Mouse (Mus musculus) brain, embryonic 14.5 days (tissue): ENCODE results near the gene Tspo. TPM values are rescaled to one million over a fixed set of nuclear protein-coding genes. Genes with fewer than 3 reads are reported as not detected.

Experiments used
- DNase-seq: peaks from one replicate; pipeline ENCODE4 v3.0.0-alpha.2; 2011; ENCODE audit warnings: low read depth
- CTCF ChIP-seq: fragments of 200-500 bp; IDR thresholded peaks from 2 replicates; pipeline ENCODE4 v1.5.1; 2012; ENCODE audit warnings: inconsistent platforms, mild to moderate bottlenecking, moderate library complexity, borderline replicate concordance; ENCODE audit not compliant: insufficient read depth, insufficient read length; ENCODE audit errors: extremely low read depth
- POLR2A ChIP-seq: fragments of 200-500 bp; IDR thresholded peaks from 2 replicates; pipeline ENCODE4 v1.6.1; 2012; ENCODE audit warnings: mild to moderate bottlenecking, inconsistent platforms, borderline replicate concordance; ENCODE audit not compliant: poor library complexity, insufficient read depth, insufficient read length, severe bottlenecking; ENCODE audit errors: extremely low read depth
- polyA plus RNA-seq: library from polyadenylated mRNA; depleted of rRNA; stranded (reverse); fragments of >200 nt; gene quantifications from 2 replicates; pipeline ENCODE4 v1.2.3, GENCODE M21; 2012

Tspo gene
- polyA plus RNA-seq, 1 experiment = 7.1 TPM

- DNase-seq = no peak
- TF ChIP-seq POLR2A = no peak
- TF ChIP-seq CTCF = peak; percentile 8; the same call in 1 of the 2 replicates
Measured at GRCm38 (mm10) chr15:83570641-83571040, 7.2 kb downstream of the Tspo start.

- TF ChIP-seq POLR2A = no peak
- TF ChIP-seq CTCF = no peak
- DNase-seq = no peak
Measured at GRCm38 (mm10) chr15:83571636-83572035, 8.2 kb downstream of the Tspo start.

DNA sequence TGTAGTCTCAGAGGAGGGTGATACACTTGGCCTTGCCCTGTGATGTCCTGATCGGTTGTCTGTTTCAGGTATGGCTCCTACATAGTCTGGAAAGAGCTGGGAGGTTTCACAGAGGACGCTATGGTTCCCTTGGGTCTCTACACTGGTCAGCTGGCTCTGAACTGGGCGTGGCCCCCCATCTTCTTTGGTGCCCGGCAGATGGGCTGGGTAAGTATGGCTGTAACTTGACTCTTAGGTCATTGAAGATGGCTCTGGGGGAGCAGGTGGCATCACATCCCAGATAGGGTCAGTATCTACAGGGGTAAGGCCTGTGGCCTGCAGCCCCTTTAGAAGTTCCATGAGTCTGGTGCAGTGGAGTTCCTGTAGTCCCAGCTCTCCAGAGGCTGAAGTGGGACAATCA, 8.7 kb downstream of the Tspo start:
- no peak for DNase-seq
- no peak for TF ChIP-seq POLR2A
- no peak for TF ChIP-seq CTCF

- no peak for DNase-seq
- TF ChIP-seq CTCF (no peak), POLR2A (no peak)
Measured at GRCm38 (mm10) chr15:83573606-83574005, 10.2 kb downstream of the Tspo start.

DNA sequence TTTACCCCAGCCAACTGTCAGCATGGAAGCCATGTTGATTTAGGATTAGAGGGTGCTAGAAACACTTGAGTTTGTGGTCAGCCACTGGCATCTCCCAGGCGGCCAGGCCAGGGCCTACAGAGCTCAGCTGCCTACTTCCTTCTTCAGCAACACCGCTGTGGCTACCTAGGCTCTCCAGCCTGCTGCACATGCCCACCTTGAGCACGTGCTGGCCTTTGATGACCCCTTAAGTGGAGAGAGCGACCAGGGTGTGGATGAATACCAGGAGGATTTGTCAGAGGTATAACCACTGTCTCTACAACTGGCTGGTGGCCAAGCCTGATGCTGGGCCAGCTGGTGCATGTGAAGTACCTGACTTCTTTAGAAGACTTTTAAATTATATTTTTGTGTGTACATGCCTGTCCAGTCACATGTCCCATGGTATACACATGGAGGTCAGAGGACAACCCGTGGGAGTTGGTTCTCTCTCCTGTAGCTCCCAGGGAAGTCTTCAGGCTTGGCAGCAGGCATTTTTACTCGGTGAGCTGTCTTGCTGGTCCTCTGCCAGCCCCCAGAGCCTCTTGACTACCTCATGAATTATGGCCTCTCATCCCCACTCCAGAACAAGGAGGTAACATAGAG, 11.4 kb downstream of the Tspo start:
- no peak for TF ChIP-seq POLR2A
- no peak for TF ChIP-seq CTCF
- DNase-seq = no peak

DNA sequence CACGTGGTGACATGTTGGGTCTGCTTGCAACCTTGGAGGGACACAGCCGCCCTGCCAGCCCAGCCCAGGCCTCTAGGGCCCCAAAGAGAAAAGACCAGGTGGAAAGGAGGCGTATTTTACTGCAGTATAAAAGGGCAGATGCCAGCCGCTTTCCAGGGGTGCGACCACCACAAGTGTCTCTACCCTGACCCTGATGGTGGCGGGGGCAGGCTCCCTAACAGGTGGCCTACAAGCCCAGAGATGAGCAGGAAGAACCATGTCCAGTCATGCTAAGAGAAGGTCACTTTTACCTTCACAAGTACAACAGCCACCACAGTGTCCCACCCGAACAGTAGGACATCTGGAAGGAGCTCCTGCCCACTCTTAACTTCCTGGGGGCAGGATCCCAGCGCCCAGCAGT, 12.2 kb downstream of the Tspo start:
- no peak for DNase-seq
- no peak for TF ChIP-seq CTCF
- TF ChIP-seq POLR2A = no peak

DNA sequence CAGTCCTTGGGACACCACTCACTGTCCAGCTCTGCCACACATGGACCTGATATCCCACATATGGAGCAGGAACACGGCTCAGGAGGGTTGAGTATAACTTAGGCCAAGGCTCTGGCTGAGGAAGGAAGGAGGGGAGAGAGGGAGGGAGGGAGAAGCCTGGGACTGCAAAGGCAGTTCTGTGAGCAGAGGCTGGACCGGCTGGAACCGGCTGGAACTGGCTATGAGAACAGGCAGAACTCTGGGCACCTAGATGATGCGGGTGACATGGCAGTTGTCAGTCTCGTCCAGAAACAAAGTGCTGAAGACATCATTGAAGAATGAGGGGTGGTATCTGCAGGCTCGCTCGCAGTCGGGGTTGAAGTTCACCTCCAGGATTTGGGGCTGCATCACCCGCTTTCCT, 13.3 kb downstream of the Tspo start:
- no peak for TF ChIP-seq POLR2A
- TF ChIP-seq CTCF = no peak
- no peak for DNase-seq

DNA sequence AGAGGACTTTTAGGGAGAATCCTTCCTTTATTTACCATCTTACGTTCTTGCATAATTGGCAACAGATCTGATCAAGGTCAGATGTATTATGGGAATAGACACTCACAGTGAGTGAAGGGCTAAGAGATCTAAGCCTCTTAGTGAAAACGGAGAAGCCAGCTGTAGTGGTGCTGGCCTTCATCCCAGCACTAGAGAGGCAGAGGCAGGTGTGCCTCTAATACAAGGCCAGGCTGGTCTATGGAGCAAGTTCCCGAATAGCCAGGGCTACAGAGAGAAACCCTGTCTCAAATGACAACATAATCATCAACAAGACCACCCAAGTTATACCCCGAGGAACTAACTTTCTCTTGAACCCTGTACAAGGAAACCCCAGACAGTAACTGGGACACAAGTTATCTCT, 19.5 kb downstream of the Tspo start:
- TF ChIP-seq POLR2A (no peak), CTCF (no peak)
- no peak for DNase-seq

DNA sequence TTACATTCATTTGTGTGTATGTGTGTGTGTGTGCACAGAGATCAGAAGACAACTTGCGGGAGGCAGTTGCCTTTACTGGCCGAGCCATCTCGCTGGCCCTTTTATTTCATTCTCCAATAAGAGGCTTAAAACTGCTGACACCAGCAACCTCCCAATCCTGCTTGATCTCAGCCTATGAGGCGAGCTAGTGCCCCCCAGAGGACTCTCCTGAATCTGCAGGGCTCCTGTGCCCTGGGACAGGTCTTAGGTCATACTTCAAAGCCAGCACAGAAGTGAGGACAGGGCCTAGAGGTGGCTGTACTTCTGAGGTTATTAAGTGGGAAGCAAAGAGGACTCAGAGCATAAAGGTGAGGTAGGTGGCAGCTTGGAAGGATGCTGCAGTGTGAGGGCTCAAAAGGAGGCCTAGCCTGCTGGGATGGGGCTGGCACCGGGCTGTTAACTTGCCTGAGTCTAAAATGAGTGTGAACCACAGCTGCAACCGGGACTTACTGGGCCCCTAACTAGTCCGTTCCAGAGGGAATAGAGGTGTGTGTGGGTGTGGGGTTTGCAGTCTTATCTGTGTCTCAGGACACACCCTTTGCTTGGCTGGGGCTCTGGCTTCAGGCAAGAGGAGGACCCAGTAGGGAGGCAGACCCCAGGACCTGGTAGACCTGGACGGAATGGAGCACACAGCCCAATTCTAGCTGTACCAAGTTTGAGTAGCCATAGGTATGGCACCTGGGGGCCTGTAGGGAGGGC, 20.2 kb downstream of the Tspo start:
- TF ChIP-seq POLR2A = no peak
- TF ChIP-seq CTCF = peak; percentile 43; the same call in 1 of the 2 replicates
- peak; percentile 26 for DNase-seq

- TF ChIP-seq POLR2A (no peak), CTCF (no peak)
- DNase-seq = no peak
Measured at GRCm38 (mm10) chr15:83584741-83585220, 21.4 kb downstream of the Tspo start.

DNA sequence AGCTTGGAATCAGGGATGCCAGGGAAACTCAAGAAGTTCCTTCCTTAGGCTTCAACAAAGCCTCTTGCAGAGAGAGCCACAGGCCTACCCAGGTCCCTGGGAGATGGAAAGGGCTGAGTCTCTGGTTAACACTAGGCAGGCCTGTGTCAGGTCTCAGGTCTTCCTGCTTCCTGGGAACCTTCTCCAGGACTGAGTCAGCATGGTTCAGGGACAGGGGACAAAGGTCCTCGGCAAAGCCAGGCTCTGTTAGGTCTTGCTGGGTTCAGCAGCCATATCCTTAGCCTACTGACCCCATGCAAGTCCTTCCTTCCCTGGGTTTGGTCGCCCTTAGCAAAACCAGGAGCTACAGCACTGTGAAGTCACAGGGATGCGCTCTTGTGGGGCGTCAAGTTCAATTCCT, 27.4 kb downstream of the Tspo start:
- no peak for TF ChIP-seq CTCF
- no peak for TF ChIP-seq POLR2A
- DNase-seq = no peak

- TF ChIP-seq POLR2A (no peak), CTCF (no peak)
- DNase-seq = no peak
Measured at GRCm38 (mm10) chr15:83591758-83592157, 28.4 kb downstream of the Tspo start.
